Mouse (Mus musculus): ENCODE data around the gene Glycam1.
A peak's percentile ranks its signal among the peaks of the same experiment; 100 is the strongest.

Gene Glycam1

GRCm38 (mm10) chr15:103518600-103519385 is 46.1 kb downstream of the Glycam1 start:
- DNase-seq, result no peak

DNA sequence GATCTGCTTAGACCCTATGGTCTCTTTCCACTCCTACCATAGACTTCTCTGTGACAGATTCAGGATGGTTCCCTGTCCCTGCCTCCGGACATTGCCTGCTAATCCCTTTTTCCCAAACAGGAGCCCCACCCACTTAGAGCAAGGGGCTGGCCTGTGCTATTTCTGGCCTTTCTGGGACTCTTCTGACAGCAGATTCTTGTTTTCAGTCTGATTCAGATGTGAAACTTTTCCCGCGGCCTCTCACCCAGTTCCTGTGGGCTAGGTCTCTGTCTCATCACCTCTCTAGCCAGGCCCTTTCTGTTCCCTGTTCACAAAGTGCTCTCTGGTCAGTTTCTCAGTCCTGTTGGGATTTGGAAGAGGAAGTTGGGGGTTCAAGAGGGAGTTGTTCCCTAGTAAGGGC is 50.0 kb downstream of the Glycam1 start:
- no peak for DNase-seq

- DNase-seq, result peak; percentile 61
These were observed 50.8 kb downstream of the Glycam1 start for GRCm38 (mm10) chr15:103514119-103514518.

DNA sequence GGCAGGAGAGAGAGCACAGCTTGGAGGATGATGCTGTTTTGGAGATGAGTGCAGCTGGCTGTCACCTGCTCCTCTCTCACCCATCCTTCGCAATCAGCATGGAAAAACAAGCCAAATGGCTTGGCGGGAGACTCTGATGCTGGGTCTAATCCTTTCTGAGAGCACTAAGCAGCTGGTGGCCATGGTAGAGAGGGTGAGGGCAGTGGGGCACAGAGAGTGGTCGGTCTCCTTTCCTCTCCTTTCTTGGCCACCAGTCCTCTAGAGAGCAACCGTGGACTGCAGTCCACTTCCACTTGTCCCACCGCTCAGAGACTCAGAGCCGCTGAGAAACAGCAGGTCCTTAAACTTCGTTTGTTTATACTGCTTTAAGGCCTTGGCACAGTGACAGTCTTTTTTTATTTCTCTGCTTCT is 51.3 kb downstream of the Glycam1 start:
- DNase-seq, result no peak

All from kidney, adult 9 months (tissue).